Mouse (Mus musculus) c-Kit-negative CD71-positive TER-119-positive erythroid progenitor cells, embryonic 14.5 days (primary cell): ENCODE results near the gene Sox6.
A peak's percentile ranks its signal among the peaks of the same experiment; 100 is the strongest.

ENCODE experiments used
- DNase-seq: peaks from one replicate; pipeline ENCODE4 v3.0.0-alpha.2; 2013; ENCODE audit warnings: low read depth, low spot score

Sox6 gene

DNA sequence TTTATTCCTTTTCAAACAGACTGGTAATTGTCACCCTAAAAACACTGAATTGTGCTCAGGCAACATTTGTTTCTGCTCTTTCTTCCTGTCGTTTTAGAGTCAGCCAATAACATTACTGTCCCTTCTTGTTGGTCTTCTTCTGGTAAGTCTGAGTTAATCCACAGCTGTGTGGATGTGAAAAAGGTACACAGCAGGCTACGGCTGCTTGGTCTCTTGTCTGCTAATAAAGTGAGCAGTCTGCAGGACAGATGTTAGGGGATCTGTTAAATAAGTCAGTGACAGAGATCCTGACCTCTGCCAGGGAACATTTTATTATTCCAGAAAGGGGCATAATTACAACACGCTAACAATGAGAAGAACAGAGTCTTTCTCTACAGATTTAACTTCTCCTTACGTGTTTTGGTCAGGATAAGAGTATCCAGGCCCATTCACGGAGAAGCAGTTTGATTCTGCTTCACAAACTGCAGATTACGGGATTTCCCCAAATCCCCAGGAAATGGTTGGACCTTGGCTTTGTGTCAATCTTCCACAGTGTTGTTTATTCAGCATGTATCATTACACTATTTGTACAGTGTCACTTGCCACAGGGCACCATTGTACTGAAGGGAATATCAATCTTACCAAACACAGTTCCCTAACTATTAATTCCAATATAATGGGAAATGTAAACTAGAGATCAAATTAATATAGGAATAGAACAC, 474.1 kb downstream of the Sox6 start:
- no peak for DNase-seq

DNA sequence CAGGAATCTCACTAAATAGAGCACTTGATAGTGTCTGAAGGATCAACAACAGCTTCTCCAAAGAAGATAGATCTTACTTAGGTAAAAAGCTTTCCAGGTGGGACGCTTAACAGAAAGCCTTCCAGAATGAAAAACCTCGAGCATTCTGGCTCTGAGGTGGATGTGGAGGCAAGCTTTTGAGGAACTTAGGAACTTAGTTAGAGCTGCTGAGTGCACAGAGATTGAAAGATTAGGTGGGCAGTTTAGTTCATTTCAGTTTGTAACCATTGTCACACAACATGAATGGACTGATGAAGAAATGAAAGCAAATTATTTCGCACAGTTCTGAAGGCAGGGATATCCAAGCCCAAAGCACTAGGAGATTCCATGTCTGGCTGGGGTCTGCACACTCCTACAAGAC, 481.9 kb downstream of the Sox6 start:
- DNase-seq, result no peak

DNA sequence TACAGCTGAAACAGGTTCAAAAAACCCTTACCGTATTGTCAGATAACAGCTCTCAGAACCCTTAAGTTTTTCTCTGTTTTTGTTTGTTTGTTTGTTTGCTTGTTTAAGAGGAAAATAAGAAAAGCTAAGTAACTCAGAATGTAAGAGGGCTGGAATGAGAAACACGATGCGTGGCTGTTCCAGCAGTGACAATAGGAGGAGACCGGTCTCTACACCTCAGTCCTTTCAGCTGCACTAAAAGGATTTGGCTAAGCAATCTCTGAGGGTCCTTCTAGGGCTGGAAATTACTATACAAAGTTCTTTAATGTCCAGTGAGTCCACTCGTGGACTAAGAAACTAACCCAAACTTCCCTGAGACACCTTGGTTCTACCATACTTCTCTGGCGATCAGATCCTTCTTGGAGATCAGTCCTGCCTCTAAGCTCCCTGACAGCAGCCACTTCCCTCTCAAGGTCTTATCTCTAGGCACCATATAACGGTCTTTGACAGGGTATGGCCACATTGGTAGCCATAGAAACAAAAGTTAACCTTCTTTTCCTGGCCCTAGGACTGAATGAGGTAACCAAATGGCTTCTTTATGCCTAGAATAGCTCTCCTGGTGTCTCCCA, 488.3 kb downstream of the Sox6 start:
- peak; percentile 36 for DNase-seq

DNA sequence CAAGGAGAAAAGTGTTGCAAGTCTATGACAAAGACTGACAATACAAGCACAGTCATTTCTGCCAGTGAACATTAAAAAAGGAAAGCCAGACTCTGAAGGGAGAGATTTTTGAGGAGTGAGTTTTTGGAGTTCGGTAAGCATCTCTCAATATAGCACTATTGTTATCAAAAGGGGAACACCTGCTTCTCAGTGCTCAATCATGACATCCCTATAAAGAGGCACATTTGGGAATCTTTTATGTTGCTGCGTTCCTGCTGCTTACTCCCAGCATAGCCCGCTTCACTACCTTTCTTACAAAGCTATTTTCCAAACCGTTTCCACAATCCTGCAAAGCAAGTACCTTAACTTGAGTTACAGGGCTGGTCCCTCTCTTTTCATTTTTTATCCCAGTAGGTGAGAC, 488.9 kb downstream of the Sox6 start:
- no peak for DNase-seq

DNA sequence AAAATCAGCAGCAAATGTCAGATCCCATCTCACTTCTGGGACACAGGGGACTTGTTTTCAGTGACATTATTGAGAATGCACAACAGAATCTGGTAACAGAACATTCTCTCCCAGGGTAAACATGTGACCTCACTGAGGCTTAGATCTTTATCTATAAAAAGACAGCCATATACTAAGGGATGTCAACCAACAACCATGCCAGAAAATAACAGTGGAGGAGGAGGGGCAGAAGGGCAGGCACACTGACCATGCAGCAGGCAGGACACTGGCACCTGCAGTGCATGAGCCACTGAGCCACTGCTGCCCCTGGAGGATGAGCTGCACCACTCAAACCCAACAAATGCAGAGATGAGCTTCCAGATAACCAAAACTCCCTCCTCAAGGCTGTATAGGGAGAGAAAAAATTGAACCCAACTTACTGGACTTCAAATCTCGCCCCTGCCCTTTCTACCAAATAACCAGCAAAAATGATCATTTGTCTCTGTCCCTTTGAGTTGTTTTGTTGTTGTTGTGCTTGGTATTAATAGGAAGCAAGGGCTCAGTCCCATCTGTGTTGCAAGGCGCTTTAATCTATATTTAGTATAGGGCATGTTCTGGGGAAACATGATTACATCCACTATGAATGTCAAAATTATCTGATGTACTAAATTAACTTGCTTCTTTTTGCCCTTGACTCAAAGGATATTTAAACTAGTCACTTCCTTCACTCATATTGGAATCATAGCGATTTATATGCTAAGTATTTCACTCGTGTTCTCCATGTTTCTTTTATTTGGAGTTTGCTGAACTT, 492.8 kb downstream of the Sox6 start:
- no peak for DNase-seq

GRCm38 (mm10) chr7:115543596-115543995, 495.0 kb downstream of the Sox6 start:
- DNase-seq, result no peak

- DNase-seq, result no peak
Observed at GRCm38 (mm10) chr7:115540261-115540660, 498.3 kb downstream of the Sox6 start.

GRCm38 (mm10) chr7:115539003-115539402, 499.6 kb downstream of the Sox6 start:
- DNase-seq, result no peak

- no peak for DNase-seq
Observed at GRCm38 (mm10) chr7:115537636-115538035, 501.0 kb downstream of the Sox6 start.

DNA sequence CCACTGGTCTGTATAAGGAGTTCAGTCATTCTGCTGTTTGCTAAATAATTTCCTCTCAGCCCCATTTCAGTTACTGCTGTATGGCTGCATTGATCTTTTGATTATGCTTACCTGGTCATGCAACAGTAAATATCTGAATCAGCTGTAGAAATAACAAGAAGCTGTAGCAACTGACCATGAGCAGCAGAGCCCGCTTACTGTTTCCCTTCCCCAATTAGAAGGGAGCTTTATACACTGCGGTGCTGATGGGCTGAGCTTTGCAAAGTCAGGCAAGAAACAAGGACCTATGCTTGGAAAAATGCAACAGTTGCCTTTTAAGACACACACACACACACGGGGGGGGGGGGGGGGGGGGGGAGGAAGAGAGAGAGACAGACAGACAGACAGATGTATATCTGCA, 502.1 kb downstream of the Sox6 start:
- no peak for DNase-seq

DNA sequence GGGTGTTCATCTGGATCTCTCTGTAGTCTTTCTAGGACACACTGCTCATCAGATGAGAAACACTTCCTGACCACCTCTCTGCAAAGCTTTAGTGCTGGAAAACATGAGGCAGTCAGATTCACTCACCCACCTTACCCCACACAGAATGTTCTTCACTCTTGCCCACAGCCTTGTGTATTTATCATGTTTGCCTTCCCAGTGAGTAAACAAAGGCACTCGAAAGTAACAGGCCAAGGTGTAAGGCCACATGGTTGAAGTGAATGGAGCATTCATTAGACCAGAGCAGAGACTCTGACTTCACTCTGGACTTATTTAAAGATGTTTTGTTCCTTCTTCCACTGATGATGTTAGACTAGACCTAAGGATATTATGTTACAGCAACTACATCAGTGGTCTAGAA, 506.7 kb downstream of the Sox6 start:
- no peak for DNase-seq

DNA sequence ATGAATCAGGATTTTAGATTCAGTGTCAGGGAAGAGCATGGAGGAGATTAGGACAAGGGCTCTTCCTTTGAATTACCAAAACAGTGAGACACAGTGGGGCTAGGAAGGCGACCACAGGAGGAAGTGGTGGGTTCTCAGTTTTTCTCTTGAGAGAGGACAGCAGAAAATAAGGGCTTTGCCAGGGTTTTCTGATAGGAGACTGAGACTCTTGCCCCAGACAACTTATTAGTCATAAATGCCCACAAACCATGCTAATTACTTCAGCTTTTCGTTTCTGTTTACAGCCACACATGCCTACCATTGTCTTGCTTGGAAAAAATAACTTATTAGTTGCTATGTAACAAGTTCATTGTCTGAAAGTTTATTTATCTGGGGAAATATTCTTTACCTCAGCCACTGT, 507.4 kb downstream of the Sox6 start:
- no peak for DNase-seq

DNA sequence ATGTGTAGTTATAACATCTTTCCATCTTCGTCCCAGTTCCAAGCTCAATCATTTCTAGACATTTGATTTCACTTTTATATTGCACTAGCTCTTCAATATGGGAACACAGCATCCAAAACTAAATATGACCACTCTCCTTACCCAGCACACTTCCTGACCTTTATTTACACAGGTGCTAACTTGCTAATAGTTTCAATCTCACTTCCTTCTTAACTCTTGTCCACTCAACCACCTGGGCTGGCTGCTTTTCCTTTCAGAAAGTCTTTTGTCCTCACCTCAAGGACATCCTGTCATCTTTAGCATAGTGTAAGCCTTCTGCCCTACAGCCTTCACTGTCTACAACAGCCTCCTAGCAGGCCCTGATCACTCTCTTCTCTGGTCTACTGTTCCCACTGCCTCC, 520.9 kb downstream of the Sox6 start:
- no peak for DNase-seq

GRCm38 (mm10) chr7:115513681-115514080, 524.9 kb downstream of the Sox6 start:
- DNase-seq, result no peak

- no peak for DNase-seq
Observed at GRCm38 (mm10) chr7:115511777-115512176, 526.8 kb downstream of the Sox6 start.

DNA sequence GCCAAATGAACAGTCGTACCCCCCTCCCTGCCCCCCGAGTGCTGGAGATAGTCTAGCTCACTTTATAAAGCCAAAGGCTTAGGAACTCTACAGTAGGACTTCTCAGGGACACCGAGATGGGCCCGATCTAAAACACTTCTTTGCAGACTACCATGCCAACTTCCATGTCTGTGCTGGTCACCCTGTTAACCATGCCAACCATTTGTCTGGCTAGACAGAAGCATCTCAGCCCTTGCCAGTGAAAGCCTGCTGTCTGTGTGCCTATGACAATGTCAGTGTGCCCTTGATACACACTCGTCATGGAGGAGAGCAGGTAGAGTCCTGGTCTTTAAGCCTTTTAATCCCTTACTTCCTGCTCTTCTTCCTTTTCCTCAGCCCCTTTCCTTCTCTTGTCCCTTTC, 527.5 kb downstream of the Sox6 start:
- DNase-seq, result no peak

DNA sequence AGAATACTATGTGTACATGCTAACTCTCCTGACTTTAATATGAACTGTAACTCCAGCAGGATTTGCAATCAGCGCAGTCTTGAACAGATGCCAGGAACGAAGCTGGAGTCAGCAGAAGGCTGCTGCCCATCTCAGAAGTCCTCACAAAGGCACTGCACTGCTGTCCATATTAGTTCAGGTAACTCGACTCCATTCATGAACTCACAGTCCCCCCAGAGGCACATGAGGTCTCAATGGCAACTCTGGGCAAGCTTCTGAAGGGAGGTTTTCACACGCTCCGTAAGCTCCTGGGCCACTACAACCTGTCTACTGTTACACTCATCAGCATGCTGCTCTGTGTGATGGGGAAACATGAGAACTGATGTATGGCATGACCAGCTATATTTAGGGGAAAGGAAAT, 528.6 kb downstream of the Sox6 start:
- no peak for DNase-seq

DNA sequence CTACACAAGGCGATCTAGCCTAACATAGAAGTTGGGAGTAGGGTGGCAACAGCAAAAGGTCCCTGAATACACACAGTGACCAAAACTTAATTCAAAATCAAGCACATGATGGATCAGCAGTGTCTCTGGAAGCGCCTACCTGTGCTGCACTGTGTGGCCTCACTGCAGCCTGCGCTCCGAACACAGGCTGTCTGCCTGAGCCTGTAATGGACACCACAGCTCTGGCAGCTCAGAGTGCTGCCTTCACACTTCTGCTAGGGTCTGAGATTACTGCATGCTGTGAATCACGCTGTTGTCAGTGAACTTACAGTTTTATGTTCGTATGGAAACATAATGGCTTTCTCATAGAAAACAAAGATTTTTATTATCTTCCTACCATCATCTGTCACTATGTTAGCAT, 532.2 kb downstream of the Sox6 start:
- no peak for DNase-seq

DNA sequence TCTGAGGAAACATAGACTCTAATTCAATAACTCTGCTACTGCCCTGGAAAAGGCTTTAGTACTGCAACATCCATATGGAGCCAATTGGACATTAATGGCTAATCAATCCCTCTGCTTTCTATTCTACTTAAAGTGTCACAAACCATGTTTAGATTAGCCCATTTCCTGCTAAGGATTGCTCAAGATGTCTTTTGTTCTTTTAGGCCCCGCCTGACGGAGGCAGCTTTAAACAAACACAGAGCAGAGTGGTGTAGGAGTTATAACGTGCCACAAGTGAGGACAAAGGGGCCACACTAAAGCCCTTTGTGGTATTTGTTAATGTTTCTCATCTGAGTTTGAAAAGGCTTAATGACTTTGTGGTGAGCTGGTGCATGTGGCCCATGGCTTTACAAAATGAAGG, 537.1 kb downstream of the Sox6 start:
- DNase-seq, result no peak

- no peak for DNase-seq
Observed at GRCm38 (mm10) chr7:115500825-115501224, 537.8 kb downstream of the Sox6 start.

DNA sequence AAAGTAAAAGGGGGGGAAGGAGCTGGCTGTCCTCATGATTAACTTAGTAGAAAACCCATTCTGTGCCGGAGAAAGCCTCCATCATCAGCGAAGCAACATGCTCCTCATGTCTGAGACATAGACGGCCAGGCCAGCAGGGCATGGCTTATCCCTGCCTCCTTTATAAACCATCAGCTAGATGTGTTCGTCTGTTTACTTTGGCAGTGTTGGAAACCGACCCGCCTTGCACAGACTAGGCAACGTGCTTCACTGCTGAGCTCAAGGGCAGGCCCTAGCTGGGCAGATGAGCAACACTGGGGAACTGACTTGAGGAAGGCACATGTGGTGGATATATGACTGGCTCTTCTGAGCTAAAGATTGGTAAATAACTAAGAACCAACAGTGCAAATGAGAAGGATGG, 538.4 kb downstream of the Sox6 start:
- DNase-seq, result no peak

GRCm38 (mm10) chr7:115491721-115492120, 546.9 kb downstream of the Sox6 start:
- no peak for DNase-seq

GRCm38 (mm10) chr7:115489608-115490007, 549.0 kb downstream of the Sox6 start:
- no peak for DNase-seq
